In genomic region chr17:85865940-85866339, GRCm38 (mm10) we compare ENCODE assay signal across 31 mouse cellular contexts.
"Had no signal": no experiment of that assay in that cellular context is flagged by ENCODE, and none has a peak within 500 bp of the region (broad histone marks: within the 10 kb centered on the region; RNA-seq: fewer than 3 reads in every experiment).

No protein-coding gene starts in this region.

- H3K36me3 ChIP-seq: limb, embryonic 10.5 days; limb, embryonic 12.5 days; limb, embryonic 13.5 days; limb, embryonic 15.5 days; liver, embryonic 12.5 days; liver, embryonic 13.5 days; liver, embryonic 15.5 days; lung, embryonic 15.5 days; midbrain, embryonic 12.5 days; midbrain, embryonic 13.5 days; midbrain, embryonic 15.5 days; neural tube, embryonic 12.5 days had no signal

- H3K9me3 ChIP-seq: limb, embryonic 10.5 days; limb, embryonic 13.5 days; limb, embryonic 15.5 days; liver, embryonic 12.5 days; liver, embryonic 13.5 days; liver, embryonic 15.5 days; lung, embryonic 15.5 days; midbrain, embryonic 12.5 days; midbrain, embryonic 13.5 days; midbrain, embryonic 15.5 days; neural tube, embryonic 12.5 days had no signal

- H3K27ac ChIP-seq: left cerebral cortex, adult 2 months; limb, embryonic 10.5 days; limb, embryonic 12.5 days; limb, embryonic 13.5 days; limb, embryonic 15.5 days; liver, embryonic 12.5 days; liver, embryonic 13.5 days; liver, embryonic 14.5 days; liver, embryonic 15.5 days; lung, embryonic 15.5 days; macrophage; midbrain, embryonic 12.5 days; midbrain, embryonic 13.5 days; midbrain, embryonic 15.5 days; neural tube, embryonic 12.5 days had no signal

- H3K4me1 ChIP-seq: liver, embryonic 12.5 days; liver, embryonic 13.5 days; liver, embryonic 15.5 days; megakaryocyte, embryonic 14.5 days; midbrain, embryonic 15.5 days had no signal

- DNase-seq: left cerebral cortex, postnatal 4 days; liver; liver, embryonic 13.5 days; liver, postnatal 0 days; lung, adult 18-20 months; lung, adult 2 months; lung, embryonic 14.5 days; lung, postnatal 10 days; lung, postnatal 14 days; lung, postnatal 36 days; lung, postnatal 4 days; midbrain, embryonic 14.5 days had no signal

- H3K27me3 ChIP-seq: midbrain, embryonic 15.5 days; neural tube, embryonic 12.5 days had no signal

- H3K4me2 ChIP-seq: limb, embryonic 12.5 days; limb, embryonic 13.5 days; limb, embryonic 15.5 days; liver, embryonic 11.5 days; liver, embryonic 12.5 days; liver, embryonic 13.5 days; liver, embryonic 15.5 days; lung, embryonic 14.5 days; lung, embryonic 15.5 days; midbrain, embryonic 12.5 days; midbrain, embryonic 13.5 days; midbrain, embryonic 15.5 days; neural tube, embryonic 12.5 days had no signal

- ATAC-seq: liver, embryonic 12.5 days; liver, postnatal 0 days; lung, postnatal 0 days; midbrain, embryonic 13.5 days; midbrain, embryonic 15.5 days; midbrain, embryonic 16.5 days had no signal

- H3K4me3 ChIP-seq: left cerebral cortex, adult 2 months; limb, embryonic 10.5 days; limb, embryonic 12.5 days; limb, embryonic 13.5 days; limb, embryonic 15.5 days; liver, embryonic 12.5 days; liver, embryonic 13.5 days; liver, embryonic 15.5 days; lung, embryonic 15.5 days; megakaryocyte, embryonic 14.5 days; midbrain, embryonic 12.5 days; midbrain, embryonic 13.5 days; midbrain, embryonic 15.5 days; myocyte; neural tube, embryonic 12.5 days had no signal

- H3K9ac ChIP-seq: limb, embryonic 12.5 days; limb, embryonic 13.5 days; limb, embryonic 15.5 days; liver, embryonic 12.5 days; liver, embryonic 13.5 days; liver, embryonic 14.5 days; liver, embryonic 15.5 days; liver, postnatal 0 days; lung, embryonic 14.5 days; lung, embryonic 15.5 days; midbrain, embryonic 12.5 days; midbrain, embryonic 13.5 days; midbrain, embryonic 15.5 days; neural tube, embryonic 12.5 days had no signal
